In the genomic region with DNA sequence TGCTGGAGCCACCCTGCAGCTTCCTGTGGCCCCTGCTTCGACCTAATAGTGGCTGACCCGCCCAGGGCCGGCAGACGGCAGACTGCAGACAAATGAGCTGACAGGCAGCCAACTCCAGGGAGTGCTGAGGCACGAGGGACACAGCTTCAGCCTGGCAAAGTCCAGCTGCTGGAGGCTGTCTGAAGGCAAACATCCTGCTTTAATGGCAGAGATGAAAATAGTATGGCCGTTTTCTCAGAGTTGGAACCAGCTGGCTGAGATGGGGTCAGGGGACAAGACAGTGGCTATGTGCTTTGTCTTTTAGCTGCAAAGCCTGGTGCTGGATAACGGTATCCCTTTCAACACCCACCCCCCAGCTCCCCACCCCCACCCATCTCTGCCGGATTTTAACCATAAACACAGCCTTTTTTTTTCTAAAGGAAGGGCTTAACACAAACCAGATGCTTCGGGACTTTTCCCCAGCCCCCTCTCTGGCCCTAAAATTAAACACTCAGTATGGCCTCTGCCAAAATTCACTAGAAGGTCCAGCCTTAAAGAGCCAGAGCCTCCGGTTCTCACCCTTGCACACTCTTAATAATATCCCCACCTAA, we compare ENCODE assay signal across 8 mouse cellular contexts. TPM values are rescaled to one million over a fixed set of nuclear protein-coding genes. Genes with fewer than 3 reads are reported as not detected.
DNase-seq lines count a peak whose midpoint lies in the region; ATAC-seq and TF ChIP-seq lines count a peak whose summit lies in the region.

No protein-coding gene starts in this region.

- WGBS in hindbrain, postnatal 0 days: 4% methylated on average over 10 of the region's 10 CpGs
- 8% methylated on average over 10 of the region's 10 CpGs for WGBS in small intestine, adult 2 months

- H3K27me3 ChIP-seq in hindbrain, postnatal 0 days (ENCODE audit: insufficient read depth, low read length): no peaks in the 10 kb centered on the region
- no peaks in the 10 kb centered on the region for H3K27me3 ChIP-seq in small intestine, adult 2 months (ENCODE audit: control insufficient read depth, insufficient read depth, low read length)

- no peak for TF ChIP-seq CTCF in cortical plate, adult 2 months (IDR thresholded peaks at IDR 0.05; ENCODE audit: extremely low read depth, insufficient read depth, low read length)
- TF ChIP-seq CTCF in hindbrain, postnatal 0 days (IDR thresholded peaks at IDR 0.05; ENCODE audit: low read depth): 0 out of 2 replicates have a peak, but pooled peaks have one; percentile 24
- TF ChIP-seq CTCF in small intestine, adult 2 months (IDR thresholded peaks at IDR 0.05; ENCODE audit: extremely low read depth, insufficient read length, insufficient replicate concordance, low read depth, low read length): no peak

- ATAC-seq in hindbrain, postnatal 0 days: peak; percentile 49; the same call in 1 of the 2 replicates

- H3K4me2 ChIP-seq in hindbrain, postnatal 0 days (ENCODE audit: low read depth, low read length): no peak overlapping the region

- no peaks in the 10 kb centered on the region for H3K9me3 ChIP-seq in hindbrain, postnatal 0 days (ENCODE audit: low read length)

- H3K4me3 ChIP-seq in cortical plate, adult 2 months (ENCODE audit: insufficient read depth, low read length): no peak overlapping the region
- no peak overlapping the region for H3K4me3 ChIP-seq in hindbrain, postnatal 0 days (ENCODE audit: low read length)
- H3K4me3 ChIP-seq in small intestine, adult 2 months (ENCODE audit: low read depth, low read length): peak overlapping the region; percentile 20

- H3K36me3 ChIP-seq in hindbrain, postnatal 0 days (ENCODE audit: insufficient read depth, low read length): 0 out of 2 replicates have a peak, but pooled peaks cover 3% of the 10 kb centered on the region
- H3K36me3 ChIP-seq in small intestine, adult 2 months (ENCODE audit: control insufficient read depth, insufficient read depth, low read length): 0 out of 2 replicates have a peak, but pooled peaks cover 2% of the 10 kb centered on the region

- H3K9ac ChIP-seq in hindbrain, postnatal 0 days (replicated peaks; ENCODE audit: low read length): no peak overlapping the region

- H3K4me1 ChIP-seq in cortical plate, adult 2 months (ENCODE audit: control insufficient read depth, insufficient read depth, low read length): peaks cover 9% of the 10 kb centered on the region
- H3K4me1 ChIP-seq in hindbrain, postnatal 0 days (ENCODE audit: insufficient read depth, low read length): peaks cover 26% of the 10 kb centered on the region
- H3K4me1 ChIP-seq in small intestine, adult 2 months (ENCODE audit: control insufficient read depth, insufficient read depth, insufficient read length, low read length): peaks cover 21% of the 10 kb centered on the region; the same call in 1 of the 2 replicates

- TF ChIP-seq POLR2A in cortical plate, adult 2 months (IDR thresholded peaks at IDR 0.05; ENCODE audit: extremely low read depth, insufficient read depth, low read length): no peak
- TF ChIP-seq POLR2A in small intestine, adult 2 months (IDR thresholded peaks at IDR 0.05; ENCODE audit: low read depth, low read length): no peak

- DNase-seq in adrenal gland, adult 8-10 months: peak; percentile 54
- peak; percentile 81 for DNase-seq in gastrocnemius, postnatal 10 days
- DNase-seq in hindbrain, postnatal 0 days (ENCODE audit: low spot score): peak; percentile 80
- peak; percentile 45 to 65 for DNase-seq in left cerebral cortex, postnatal 25 days (ENCODE audit: low spot score in 2 of 2)
- peak; percentile 77 for DNase-seq in mesoderm, embryonic 11.5 days (ENCODE audit: low read depth, low spot score)
- DNase-seq in thymus, postnatal 0 days (ENCODE audit: low spot score): no peak

- intact Hi-C loops in left cerebral cortex, postnatal 25 days (cut with DNase I): no loop called here

- peak overlapping the region; percentile 49; the same call in 1 of the 2 replicates for H3K27ac ChIP-seq in cortical plate, adult 2 months (ENCODE audit: insufficient read depth, low read length)
- H3K27ac ChIP-seq in hindbrain, postnatal 0 days: peak overlapping the region; percentile 46
- peak overlapping the region; percentile 74 for H3K27ac ChIP-seq in small intestine, adult 2 months (ENCODE audit: insufficient read depth, low read depth, low read length)

RNA-seq across cellular contexts. Expression of a gene that starts 30.0 kb away (rescaled TPM):
- 10 to 100 TPM; 35.5 to 51.7 (median 44.4) TPM for total RNA-seq in adrenal gland, adult 8-10 months (2022)
- 96.3 and 99.3 TPM in 2 replicates for polyA plus RNA-seq in cortical plate, adult 2 months (2012; rRNA removed)
- 10 to 100 TPM; 30.0 to 38.8 TPM for total RNA-seq in gastrocnemius, postnatal 10 days (2021)
- total RNA-seq in hindbrain, postnatal 0 days (2014; rRNA removed): 18.3 and 22.4 TPM in 2 replicates
- polyA plus RNA-seq in hindbrain, postnatal 0 days (2015; fragmentation: Nextera tagmentation; extraction: Ambion mirVana): 7.4 and 8.3 TPM in 2 replicates
- 100 to 1,000 TPM; 131 to 146 TPM for total RNA-seq in left cerebral cortex, postnatal 25 days (2021)
- polyA plus RNA-seq in small intestine, adult 2 months (2012; rRNA removed): 53.1 and 55.5 TPM in 2 replicates
- 36.9 and 41.0 TPM in 2 replicates for polyA plus RNA-seq in thymus, postnatal 0 days (2015; fragmentation: Nextera tagmentation; extraction: Ambion mirVana)
